Mouse (Mus musculus): ENCODE data around the gene Unc5cl.
A peak's percentile ranks its signal among the peaks of the same experiment; 100 is the strongest.

Gene Unc5cl

GRCm38 (mm10) chr17:48542733-48543132, 88.0 kb downstream of the Unc5cl start:
- no peak for DNase-seq

- peak; percentile 33 for DNase-seq
Observed at GRCm38 (mm10) chr17:48543301-48543765, 88.6 kb downstream of the Unc5cl start.

DNA sequence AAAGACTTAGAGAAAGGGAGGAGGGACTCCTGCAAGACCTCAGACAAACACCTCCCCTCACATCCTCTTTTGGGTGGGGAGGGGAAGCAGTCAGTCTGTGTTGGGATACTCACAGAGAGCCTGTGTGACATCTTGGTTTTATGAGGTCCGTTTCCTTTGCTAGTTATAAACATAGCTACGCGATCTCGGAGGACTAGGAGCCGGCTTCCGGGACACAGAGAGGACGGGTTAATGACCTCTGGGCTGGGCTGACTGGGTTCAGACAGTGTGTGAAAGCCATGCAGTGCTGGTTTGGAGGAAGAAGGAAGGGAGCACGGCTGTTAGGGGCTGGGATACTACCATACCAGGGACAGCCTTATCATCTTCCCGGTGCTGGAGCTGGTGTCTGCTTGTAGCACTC, 90.0 kb downstream of the Unc5cl start:
- peak; percentile 79 for DNase-seq

GRCm38 (mm10) chr17:48545223-48545943, 90.7 kb downstream of the Unc5cl start:
- peak; percentile 57 for DNase-seq

DNA sequence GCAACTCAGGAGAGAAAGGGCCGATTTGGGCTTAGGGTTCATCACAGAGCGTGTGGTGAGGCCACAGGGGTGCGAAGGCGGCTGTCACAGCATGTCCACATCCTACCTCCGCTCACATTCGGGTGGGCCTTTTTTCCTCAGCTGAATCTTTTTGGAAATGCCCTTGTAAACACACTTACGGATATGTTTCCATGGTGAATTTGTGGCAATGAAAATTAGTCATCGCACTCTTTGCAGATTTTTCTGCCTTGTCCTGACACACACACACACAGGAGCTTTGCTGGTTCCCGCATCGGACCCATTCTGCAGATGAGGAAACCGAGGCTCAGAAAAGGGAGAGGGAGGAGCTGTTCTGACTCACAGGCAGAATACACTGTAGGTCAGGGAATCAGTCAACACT, 91.3 kb downstream of the Unc5cl start:
- no peak for DNase-seq

- peak; percentile 93 for DNase-seq
Observed at GRCm38 (mm10) chr17:48547668-48548067, 93.0 kb downstream of the Unc5cl start.

DNA sequence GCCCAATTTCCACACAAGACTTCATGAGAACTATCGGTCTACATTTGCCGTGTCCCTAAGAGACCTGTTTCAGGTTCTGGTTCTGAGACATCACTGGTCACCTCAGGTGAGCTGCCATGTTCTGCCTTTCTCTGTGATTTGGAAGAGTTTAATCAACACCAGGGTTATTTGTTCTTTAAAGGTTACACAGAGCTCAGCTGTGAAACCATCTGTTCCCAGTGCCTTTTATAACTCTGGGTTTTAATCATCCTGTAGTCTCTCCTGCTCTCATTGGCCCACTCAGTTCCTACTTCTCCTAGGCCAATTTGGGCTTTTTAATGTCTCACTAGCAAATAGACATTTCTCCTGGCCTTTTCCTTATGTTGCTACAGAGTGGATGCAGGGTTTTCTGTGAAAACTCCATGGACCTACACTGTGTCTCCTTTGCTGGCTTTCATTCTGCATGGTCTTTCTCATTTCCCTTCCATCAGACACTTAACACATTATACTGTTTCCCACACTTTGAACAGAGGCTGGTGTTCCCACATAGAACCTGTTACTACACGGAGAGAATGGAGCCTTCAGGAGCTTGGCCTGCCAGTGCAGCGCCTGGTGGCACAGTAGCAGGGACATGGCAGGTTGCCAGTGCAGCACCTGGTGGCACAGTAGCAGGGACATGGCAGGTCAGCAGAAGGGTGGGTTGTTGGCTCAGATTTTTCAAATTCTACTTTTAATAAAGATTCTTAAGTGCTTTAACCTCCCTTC, 97.3 kb downstream of the Unc5cl start:
- no peak for DNase-seq

- DNase-seq: no peak
Observed at GRCm38 (mm10) chr17:48552532-48552915, 97.8 kb downstream of the Unc5cl start.

- peak; percentile 69 for DNase-seq
Observed at GRCm38 (mm10) chr17:48556223-48556962, 101.7 kb downstream of the Unc5cl start.

GRCm38 (mm10) chr17:48557823-48558715, 103.4 kb downstream of the Unc5cl start:
- DNase-seq: no peak

- DNase-seq: no peak
Observed at GRCm38 (mm10) chr17:48564931-48565330, 110.2 kb downstream of the Unc5cl start.

DNA sequence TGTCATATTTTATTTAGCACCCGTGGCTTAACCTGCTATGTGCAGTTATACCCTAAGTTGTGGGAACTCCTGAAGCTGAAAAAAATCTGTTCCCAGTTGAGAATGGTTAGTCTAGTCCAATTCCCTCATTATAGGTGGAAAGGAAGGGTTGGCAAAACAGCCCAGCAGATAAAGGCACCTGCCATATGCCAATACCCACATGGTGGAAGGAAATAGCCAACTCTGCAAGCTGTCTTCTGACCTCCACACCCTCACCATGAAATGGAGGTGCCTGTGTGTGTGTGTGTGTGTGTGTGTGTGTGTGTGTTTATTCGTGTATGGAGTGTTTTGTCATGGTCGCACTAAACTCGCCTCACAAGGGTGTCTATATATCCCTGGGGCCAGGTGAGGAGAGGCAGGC, 115.0 kb downstream of the Unc5cl start:
- DNase-seq: no peak

DNA sequence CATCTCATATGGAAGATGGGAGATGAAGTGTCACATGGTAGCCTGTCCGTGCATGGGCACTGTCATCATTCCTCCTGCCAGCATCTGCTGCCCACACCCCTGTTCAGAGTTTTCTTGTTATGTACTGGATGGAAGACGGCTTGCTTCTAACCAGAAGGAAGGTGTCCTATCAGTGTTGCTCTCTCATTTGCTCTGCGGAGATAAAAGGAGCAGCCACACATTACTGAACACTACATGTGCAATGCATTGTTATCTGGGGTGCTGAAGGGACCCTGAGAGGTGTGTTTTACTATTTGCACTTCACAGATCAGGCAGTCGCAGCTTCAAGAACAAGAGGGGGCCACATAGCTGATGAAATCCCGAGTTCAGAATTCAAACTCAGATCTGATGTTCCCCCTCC, 126.5 kb downstream of the Unc5cl start:
- DNase-seq: no peak

DNA sequence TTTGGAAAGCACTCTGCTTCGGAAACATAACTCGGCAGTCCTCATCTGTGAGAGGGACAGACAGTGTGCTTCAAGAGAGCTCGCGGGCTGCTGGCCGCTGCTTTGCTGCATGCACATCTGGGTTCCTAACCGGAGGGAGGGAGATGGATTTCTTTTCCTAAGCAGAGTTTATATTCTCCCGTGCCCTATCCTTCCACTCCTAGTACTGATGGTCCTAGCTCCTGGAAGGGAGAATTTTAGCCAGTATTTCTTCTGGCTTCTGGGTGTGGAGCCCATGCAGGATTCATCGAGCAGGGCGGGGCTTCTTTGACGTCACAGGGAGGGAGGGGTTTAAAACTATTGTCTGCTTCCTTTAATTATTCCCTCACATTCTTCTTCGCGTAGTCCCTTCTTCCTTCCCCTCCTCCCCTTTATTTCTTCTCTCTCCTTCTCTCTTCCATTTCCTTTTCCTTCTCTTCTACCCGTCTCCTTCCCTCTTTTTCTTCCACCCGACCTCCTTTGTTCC, 127.8 kb downstream of the Unc5cl start:
- DNase-seq: no peak

DNA sequence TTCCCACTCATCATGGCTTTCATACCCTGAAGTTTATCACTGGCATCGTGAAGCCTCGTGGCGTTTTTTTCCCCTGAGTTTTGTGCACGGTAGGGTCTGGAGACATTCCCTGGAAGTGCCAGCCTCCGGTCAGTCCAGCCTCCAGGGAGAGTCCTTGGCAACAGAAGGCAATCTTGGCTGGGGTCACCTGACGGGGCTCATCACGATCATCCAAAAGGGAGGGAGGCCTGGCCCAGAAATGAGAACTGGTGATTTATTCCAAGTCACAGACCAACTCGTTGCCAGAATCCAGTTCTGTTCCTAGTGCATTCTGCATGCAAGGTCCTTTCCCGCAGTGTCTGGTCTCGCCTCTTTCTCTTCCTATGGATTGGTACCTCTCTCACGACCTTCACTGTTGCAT, 128.7 kb downstream of the Unc5cl start:
- no peak for DNase-seq

DNA sequence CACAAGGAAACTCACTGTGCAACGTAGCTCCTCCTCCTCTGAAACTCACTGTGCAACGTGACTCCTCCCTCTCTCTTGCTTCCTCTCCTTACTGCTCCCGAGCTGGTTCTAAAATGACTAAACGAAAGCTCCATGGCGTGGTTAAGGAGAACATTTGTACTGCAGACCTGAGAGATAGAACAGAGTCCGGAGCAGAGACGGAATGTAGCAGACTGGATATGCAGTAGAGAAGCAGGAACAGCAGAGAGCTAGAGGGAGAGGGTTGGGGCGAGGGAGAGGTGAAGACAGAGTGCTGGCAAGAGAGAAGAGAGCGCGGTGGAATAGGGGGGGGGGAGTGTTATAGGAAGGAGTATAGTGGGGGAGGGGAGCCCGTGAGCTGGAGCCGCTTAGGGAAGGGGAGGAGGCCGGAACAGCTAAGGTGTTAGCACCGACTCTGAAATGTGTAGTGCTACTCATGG, 131.2 kb downstream of the Unc5cl start:
- DNase-seq: no peak

DNA sequence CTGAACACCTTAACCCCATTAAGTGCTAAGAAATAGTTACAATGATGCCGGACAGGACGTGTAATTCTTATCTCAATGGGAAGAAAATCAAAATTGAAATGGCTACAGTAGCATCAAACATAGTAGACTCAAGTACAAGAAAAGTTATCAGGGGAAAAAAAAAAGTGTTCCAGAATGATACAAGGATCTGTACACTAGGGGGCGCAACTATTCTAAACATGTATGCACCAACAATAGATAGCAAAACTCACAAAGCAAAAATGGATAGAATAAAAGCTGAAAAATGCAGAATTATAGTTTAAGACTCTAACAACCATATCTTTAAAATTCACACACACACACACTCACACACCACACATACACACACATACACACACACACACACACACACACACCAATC, 134.0 kb downstream of the Unc5cl start:
- no peak for DNase-seq

Data from kidney, adult 9 months (tissue).